Mouse (Mus musculus) heart, adult 11 months (tissue): ENCODE results near the gene Tiam2.

Source experiments
- DNase-seq: peaks from one replicate; pipeline ENCODE4 v3.0.0; 2022

Gene Tiam2

GRCm38 (mm10) chr17:3499468-3499867 lies 173.1 kb downstream of the Tiam2 start:
- no peak for DNase-seq

- no peak for DNase-seq
These were observed 173.7 kb downstream of the Tiam2 start for GRCm38 (mm10) chr17:3500076-3500475.

GRCm38 (mm10) chr17:3500936-3501335 lies 174.6 kb downstream of the Tiam2 start:
- no peak for DNase-seq

DNA sequence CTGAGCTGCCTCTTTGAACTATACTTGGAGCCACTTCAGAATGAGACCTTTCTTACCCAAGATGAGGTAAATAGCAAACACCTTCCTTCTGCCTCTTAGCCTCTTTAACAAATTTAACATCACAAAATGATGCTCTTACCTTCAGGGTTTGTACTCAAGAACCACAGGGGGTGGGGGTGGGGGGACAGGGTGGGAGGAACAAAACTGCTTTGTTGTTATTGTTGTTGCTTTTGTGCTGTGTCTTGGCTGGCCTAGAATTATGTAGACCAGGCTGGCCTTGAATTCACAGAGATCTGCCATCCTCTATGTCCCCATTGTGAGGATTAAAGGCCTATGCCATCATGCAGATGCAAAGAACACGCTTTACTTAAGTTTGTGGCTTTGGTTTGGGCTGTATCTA lies 179.3 kb downstream of the Tiam2 start:
- DNase-seq = no peak

DNA sequence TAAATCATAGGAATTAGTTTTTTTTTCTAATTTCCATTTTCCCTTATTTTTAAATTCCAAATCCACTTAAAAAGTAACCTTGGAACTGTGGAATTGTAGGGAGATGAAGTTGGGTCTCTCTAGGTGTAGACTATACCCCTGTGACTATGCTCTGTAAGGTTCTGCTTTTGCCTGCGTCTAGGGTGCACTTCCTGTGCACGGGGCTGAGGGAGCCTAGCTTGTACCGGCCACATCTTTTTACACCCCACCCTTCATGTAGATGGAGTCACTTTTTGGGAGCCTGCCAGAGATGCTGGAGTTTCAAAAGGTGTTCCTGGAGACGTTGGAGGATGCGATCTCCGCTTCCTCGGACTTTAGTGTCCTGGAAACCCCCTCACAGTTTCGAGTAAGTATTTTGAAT lies 180.1 kb downstream of the Tiam2 start:
- DNase-seq = no peak

- DNase-seq = peak; percentile 92
These were observed 183.5 kb downstream of the Tiam2 start for GRCm38 (mm10) chr17:3509841-3510240.

- peak; percentile 22 for DNase-seq
These were observed 187.9 kb downstream of the Tiam2 start for GRCm38 (mm10) chr17:3514316-3514715.

- DNase-seq = peak; percentile 64
These were observed 189.5 kb downstream of the Tiam2 start for GRCm38 (mm10) chr17:3515851-3516250.

DNA sequence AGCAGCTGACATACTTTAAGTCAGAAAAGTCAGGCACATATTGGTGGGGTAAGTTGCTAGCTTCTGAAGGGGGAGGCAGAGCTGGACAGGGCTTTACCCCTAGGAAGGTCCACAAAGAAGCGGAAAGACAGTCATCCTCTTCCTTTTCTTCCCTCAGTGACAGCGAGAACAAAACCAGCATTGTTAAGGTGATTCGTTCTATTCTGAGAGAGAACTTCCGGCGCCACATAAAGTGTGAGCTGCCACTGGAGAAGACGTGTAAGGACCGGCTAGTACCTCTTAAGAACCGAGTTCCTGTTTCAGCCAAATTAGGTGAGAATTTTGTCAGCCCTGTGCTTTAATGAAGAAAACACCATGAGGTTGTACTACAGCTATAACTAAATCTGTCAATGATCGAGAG lies 190.0 kb downstream of the Tiam2 start:
- peak; percentile 12 for DNase-seq

GRCm38 (mm10) chr17:3520344-3520743 lies 194.0 kb downstream of the Tiam2 start:
- peak; percentile 40 for DNase-seq

DNA sequence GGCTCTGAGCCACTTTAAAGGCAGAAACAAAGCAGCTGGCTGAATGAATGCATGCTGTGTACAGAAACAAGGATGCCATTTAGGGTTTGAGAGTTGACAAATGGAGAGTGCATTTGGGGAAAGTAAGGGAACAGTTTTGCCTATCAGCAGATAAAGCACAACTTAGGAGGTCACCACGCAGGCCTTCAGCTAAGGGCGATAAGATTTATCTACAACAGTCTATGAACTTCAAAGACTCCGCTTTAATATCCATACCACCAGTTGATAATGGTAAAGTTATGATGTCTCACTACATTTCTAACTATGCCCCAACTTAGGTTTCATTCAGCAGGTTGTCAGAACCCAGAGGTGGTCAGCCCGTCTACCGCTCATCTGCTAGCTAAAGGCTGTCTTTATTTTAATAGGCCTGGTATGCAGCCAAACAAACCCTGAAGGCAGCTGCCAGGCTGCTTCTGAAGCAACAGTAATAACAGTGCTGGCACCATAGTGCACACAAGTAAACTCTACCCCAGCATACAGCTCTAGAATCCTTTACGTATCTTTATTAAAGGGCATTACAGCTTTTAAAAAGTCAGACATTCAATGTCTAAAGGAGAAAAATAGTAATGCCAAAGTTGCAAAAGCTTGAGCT lies 201.6 kb downstream of the Tiam2 start:
- no peak for DNase-seq

GRCm38 (mm10) chr17:3529523-3529922 lies 203.2 kb downstream of the Tiam2 start:
- DNase-seq = no peak

- no peak for DNase-seq
These were observed 204.2 kb downstream of the Tiam2 start for GRCm38 (mm10) chr17:3530549-3530948.

- no peak for DNase-seq
These were observed 205.3 kb downstream of the Tiam2 start for GRCm38 (mm10) chr17:3531641-3532040.

DNA sequence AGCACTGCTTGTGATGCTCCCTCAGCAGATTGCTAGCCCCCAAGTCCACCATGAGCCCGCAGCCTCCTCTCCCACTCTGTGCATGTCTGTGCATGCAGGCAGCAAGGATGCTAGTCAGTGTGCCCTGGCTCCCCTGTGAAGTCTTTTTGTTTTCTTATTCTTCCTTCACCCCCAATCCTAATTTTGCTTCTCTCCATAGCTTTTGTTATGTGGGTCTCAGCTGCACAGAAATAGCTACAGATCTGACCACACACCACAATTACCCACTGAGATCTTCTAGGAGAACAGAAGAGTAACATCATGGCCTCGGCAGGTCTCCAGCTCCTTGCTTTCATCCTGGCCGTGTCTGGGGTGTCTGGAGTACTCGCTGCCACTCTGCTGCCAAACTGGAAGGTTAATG lies 205.9 kb downstream of the Tiam2 start, which contains the start of gene Cldn20:
TSS of gene Cldn20 (plus strand) at position 301 of the 400 bp plus-strand sequence.
- no peak for DNase-seq

GRCm38 (mm10) chr17:3533425-3533824 lies 207.1 kb downstream of the Tiam2 start:
- DNase-seq = no peak

DNA sequence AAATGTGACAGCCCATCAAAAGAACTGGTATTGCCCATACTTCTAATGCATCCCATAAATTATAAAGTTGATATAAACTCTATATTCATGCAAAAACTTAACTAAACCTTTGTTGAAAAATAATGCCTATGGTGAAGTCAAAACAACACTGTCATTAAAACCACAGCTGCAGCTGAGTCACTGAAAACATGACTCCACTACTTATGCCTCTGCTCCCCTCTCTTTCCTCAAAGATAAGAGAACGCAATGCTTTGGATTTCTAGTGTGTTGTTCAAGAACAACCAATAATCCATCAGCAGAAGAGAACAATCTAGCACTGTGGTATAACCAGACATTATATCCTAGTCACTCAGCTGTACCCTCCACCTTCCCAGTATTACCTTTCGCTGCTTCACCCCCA lies 213.9 kb downstream of the Tiam2 start:
- no peak for DNase-seq

DNA sequence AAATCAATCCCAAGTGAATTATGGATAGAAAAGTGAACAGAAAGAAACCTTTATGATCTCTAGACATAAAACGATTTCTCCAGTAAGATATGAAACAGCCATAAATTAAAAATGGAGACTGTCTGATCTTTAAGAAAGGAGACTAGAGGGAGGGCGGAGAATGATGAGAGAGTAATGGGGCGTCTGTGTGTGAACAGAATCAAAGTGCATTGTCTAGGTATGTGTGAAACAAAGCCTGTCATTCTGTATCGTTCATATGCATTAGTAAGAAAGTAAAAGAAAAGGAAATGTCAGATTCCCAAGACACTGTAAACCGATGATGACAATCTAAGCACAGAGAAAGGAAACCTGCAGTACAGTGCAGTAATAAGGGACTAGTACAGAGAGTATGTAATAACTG lies 214.7 kb downstream of the Tiam2 start:
- no peak for DNase-seq

- DNase-seq = no peak
These were observed 221.4 kb downstream of the Tiam2 start for GRCm38 (mm10) chr17:3547725-3548124.

DNA sequence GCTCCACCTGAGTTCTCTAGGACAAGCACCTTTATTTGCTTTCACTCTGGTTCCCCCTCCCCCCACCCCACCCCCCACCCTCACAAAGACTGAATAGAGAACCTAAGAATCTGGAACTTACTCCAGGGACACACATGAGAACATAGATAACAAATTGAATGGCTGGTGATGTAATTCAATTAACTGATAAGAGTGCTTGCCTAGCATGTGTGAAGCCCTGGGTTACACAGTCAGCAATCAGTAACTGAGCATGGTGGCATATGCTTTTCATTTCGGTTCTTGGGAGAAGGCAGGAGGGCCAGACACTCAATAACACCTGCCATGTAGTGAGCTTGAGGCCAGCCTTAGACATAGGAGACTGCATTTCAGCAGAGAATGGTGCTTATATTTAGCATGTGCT lies 229.9 kb downstream of the Tiam2 start:
- no peak for DNase-seq

DNA sequence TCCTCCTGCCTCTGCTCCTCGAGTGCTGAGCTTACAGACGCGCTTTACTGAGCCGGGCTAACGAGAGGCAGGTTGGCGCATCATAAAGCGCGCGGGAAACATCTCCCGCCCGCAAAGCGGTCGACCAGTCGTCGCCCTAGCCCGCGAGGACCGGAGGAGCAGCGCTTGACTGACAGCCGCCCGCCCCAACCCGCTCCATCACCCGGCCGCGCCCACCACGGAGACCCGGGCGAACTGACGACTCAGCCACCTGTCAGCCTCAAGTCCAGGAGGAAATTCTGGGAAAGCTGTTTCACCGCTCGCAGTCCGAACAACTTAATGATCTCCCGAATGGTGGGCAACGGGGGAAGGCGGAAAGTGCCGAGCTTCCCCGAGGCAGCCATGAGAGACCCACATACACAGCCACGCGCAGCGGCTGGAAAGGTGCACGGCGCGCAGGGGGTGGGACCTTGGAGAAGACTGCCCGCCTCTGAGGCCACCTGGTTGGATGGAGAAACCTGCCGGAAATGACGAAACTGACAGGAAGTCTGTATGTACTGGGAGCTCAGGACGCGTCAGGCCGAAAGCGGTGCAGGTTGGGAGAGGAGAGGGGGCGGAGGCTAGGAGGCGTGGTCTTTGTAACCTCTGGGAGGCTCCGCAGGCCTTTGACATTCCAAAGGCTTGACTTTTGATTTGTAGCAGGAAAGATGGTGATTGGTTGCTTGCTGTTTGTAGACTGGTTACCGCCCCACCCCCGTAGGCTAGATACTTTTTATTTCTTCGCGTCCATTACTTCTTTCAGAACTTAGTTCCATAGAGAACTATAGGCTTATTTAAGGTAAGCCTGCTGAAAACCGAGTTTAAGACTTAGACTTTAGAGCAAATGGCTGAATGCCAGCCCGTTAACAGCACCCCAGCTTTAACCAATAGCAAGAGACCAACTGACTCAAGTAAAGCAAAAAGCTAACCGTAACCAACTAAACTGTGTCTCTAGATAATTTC lies 231.2 kb downstream of the Tiam2 start, which contains the start of gene Tfb1m:
TSS of gene Tfb1m (minus strand) at position 451 of the 981 bp plus-strand sequence.
- DNase-seq = peak; percentile 100

- peak; percentile 79 for DNase-seq
These were observed 232.0 kb downstream of the Tiam2 start for GRCm38 (mm10) chr17:3558356-3558870.

DNA sequence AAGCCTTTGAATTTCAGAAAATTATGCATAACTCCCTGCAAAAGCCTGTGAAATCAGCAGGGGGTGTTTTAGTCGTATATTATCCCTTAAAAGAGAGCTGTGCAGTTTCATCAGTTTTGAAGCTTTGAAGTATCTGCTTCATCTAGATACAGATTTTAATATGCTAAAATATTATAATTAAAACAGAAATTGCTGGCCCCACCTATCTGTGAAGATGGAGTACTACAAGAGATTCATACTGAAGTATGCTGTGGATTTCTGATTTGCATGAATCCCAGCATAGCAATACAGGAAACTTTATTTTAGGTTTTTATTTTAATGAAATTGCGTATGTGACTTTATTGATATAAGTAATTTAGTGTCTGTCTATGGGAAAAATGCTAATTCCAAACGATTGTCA lies 234.2 kb downstream of the Tiam2 start:
- no peak for DNase-seq

DNA sequence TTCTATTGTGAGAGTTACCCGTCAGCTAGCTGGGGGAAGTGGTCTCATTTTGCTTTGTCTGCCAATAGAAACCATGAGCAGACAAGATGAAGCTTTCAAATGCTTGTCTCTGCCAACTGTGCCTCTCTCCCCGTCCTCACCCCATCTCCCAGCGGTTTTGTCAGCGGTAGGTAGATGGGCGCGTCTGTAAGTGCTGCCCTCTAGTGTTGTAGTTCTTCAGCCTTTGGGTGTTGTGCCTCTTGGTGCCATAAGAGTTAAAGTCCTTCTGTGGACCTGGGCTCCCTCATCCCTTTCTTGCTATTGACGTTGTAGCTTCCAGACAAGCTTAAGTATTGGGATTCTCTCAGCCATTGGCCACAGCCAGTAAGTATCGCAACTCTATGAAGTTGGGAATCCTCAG lies 236.0 kb downstream of the Tiam2 start:
- DNase-seq = no peak
